Mouse (Mus musculus) urinary bladder, postnatal 10 days (tissue): ENCODE measurements at regions not wholly inside any gene's neighbourhood (a gene's known extent, or its start where the extent isn't known, plus 50 kb on each side); places are given as distances from the start of the nearest gene placed in this dataset.
A peak's percentile ranks its signal among the peaks of the same experiment; 100 is the strongest.

Experiments used
- DNase-seq: peaks from one replicate; pipeline ENCODE4 v3.0.0; 2022; ENCODE audit warnings: low spot score

DNA sequence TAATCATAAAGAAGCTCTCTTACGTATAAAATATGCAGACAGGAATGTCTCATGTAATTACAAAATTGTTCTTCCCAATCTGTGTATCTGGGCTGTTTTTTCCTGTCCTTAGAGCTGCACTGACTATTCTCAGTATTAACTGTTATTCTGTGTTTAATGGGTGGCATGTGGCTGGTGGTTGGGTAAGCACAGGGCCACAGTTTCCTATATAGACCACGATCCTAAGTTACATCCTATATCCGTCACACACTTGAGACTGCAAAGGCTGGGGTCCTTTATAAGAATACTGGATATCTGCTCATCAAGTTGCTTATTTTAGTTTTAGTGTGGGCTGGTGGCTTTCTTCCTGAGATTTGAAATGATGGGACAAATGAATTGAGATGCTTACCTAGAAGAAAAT, 159.0 kb downstream of the Sox4 start:
- DNase-seq = no peak

DNA sequence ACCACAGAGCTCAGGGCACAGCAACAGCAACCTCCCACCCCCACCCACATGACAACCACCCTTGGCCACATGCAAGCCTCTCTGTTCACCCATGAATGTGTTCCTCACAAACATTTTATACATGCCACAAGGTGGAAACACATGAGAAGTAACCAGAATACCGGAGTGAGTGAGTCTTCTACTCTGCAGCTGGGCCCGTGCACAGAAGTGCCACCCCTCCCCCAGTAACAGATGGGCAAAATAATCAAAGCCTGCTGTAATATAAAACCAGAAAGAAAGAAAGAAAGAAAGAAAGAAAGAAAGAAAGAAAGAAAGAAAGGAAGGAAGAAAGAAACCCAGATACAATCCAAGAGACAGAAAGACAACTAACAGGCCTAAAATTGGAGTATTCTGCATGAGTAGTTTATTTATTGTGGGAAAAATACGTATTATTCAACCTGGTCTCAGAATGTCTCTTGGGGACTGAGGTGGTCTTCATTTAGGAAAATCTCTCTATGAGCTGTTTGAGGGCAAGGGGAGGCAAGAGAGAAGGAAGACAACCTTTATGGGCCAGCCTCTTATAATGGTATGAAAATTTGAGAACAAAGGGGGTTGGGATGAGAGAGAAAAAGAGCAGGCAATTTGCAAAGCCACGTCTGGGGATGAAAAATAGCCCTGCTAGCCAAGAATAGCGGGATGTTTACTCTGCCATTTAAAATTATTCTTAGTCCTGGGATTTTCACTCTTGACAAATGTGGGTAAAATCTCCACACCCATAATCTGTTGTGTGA, 160.2 kb downstream of the Sox4 start:
- DNase-seq = no peak

- DNase-seq = no peak
Observed at GRCm38 (mm10) chr13:28792461-28793165, 160.9 kb downstream of the Sox4 start.

DNA sequence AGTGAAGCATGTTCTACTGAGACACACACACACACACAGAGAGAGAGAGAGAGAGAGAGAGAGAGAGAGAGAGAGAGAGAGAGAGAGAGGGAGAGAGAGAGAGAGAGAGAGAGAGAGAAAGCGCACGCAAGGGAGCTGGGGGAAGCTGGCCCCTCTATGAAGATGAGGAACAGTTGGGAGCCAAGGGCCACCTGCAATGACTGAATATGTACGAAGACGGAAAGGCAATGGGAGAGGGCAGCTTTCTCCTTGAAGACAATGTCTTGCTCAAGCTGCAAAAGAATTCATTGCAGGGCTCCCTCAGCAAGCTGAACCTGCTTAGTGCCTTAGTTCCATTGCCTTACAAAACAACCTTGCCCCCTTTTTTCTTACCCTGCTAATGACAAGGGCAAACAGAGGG, 163.1 kb downstream of the Sox4 start:
- DNase-seq = no peak

- DNase-seq = no peak
Observed at GRCm38 (mm10) chr13:28787331-28787643, 166.2 kb downstream of the Sox4 start.

DNA sequence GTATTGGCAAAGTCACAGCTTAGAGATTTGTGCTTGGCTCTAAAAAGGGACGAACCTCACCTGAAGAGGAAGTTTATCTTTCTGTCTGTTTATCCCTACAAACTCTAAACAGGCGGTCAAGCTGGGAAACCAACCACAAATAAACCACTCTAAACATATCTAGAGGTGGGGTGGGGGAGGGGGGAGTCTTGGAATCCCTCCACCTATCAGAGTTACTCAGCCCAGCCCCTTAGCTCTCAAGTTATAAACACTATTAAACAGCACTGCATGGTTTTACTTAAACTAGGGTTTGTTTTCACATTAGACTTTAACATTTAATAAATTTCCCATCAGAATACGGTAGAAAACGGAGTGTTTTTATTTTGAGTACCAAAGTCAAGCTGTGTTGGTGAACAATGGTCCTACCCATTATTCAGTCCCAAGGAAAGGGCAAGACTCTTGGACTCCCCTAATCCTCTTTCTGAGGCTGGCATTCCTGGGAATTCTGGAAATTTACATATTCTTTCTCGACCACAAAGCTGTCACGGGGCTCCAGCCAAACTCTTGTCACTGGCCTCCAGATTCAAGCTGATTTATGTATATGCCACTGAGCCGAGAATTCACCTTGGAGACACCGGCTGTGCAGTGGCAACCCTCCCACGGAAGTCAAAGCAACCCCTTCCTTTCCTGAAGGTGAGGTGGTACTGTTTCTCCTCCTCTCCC, 166.7 kb downstream of the Sox4 start:
- no peak for DNase-seq

DNA sequence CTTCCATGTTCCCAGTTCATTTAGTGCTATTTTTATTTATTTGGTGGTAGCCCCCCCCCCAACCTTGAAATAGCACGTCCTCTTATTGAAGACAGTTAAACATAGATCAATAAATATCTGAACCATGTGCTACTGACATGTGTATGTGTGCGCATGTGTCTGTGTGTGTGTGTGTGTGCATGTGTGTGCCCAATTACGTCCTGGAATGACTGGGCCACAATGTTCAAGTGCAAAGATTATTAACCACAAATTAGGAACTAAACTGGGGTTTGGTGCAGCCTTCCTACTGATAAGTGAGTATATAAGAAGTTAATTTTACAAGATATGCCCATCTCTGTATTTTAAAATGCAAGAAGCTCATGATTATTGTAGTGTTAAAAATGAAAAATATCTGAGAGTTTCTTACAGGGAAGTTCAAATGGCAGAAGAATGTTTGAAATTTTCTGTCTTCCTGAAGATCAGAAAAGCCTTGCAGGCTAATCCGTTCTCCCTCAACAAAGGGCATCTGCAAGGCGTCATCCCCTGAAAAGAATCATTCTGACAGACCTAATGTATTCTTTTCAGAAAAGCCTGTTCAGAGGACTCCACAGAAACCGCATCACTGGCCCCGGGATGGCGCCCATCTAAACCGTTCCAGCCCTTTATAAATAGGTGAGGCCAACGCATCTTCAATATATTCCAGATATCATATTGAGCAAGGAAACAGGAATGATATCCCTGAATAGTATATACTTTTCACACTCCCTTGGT, 170.8 kb downstream of the Sox4 start:
- DNase-seq = no peak

- no peak for DNase-seq
Observed at GRCm38 (mm10) chr13:28782081-28782480, 171.4 kb downstream of the Sox4 start.

- DNase-seq = no peak
Observed at GRCm38 (mm10) chr13:28781660-28782059, 171.9 kb downstream of the Sox4 start.

DNA sequence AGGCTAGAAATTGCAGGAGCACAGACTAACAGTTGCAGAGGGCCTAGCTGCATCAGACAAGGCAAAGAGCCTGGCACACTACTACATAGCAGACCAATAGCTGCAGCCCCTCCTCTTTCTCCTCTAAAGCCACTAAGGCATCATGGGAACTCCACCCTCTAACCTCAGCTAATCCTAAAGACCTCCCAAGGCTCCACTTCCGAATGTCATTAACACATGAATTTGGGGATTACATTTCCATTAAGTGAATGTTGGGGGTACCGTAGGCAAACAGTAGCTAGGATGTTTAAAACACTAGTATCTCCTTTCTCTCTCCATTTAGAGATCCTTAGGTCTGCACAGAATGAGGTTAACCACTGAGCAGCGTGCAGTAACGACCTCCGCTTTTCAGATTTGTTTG, 173.1 kb downstream of the Sox4 start:
- no peak for DNase-seq

DNA sequence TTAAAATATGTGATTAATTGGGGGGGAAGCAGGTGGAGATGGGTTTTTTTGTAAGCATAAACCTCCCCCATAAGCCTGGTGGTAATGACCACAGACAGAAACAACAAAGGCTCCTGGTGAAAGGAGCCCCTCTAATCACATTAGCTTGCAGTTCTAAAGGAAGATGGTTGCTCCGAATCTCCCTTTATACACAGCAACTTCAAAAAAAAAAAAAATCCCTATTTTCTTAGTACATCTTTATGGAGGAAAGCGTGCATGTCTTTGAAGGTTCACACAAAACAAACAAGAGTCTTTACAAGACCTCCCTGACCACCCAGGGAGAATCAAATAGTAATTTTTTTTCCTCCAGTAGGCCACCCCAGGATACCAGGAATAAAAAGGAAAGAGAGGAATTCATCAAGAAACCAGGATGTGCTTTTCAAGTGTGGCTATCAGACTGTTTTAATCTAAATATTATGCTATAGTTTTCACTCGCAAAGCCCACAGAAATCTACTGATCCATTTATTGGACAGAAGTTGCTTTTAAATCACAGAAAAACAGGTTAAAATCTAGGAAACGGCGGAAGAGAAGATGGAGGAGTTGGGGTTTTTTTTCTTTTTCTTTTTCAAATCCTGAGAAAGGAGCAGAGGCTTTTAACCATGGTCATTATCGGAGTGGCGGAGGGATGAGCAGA, 178.2 kb downstream of the Sox4 start:
- no peak for DNase-seq

DNA sequence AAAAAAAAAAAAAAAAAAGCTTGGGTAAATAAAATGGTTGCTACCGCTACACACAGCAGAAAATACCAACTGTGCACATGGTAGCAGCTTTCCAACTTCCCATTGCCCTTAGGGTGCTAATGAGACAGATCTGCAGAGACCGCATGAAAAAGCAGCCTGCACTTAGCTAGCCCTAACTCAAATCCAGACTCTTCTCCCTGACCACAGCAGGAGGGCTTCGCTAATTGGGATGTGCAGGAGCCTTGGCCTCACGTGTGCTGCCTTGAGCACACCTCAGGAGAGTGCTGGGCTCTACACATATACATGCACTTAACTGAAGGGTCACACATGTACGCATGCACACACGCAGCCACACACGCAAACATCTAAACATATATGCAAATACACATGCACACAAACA, 178.9 kb downstream of the Sox4 start:
- no peak for DNase-seq

- DNase-seq = no peak
Observed at GRCm38 (mm10) chr13:28773466-28773865, 180.0 kb downstream of the Sox4 start.

- DNase-seq = no peak
Observed at GRCm38 (mm10) chr13:28770531-28770930, 183.0 kb downstream of the Sox4 start.

- no peak for DNase-seq
Observed at GRCm38 (mm10) chr13:28770018-28770417, 183.5 kb downstream of the Sox4 start.

DNA sequence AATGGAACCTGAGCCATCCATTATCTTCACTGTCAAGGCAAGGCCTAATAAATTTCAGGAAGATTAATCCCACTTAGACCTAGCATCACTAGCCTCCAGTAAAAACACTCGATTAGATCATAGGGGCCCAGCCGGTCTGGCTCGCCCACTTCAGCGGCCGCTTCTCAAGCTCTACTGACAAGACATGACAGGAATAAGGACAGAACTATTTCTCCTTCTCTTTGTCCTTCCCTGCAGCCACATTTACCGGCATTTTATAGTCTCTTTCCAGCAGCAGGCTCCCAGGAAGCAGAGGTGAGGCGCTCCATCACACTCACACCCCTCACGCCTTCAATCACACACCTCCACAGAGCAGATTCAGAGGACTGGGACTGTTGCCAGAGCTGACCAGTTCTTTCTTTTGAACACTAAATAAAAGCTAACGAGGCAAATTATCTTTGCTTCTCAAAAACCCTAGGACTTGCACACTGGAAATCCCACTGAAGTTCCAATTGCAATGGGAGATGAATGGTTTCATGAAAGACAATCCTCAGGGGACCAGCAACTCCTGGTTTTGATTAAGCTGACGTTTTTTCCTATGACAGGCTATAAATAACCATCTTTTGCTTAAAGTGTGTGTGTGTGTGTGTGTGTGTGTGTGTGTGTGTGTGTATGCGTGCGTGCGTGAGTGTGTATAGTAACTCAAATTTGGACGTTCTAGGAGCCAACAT, 184.6 kb downstream of the Sox4 start:
- DNase-seq = no peak

GRCm38 (mm10) chr13:28762555-28762954, 191.0 kb downstream of the Sox4 start:
- DNase-seq = no peak

DNA sequence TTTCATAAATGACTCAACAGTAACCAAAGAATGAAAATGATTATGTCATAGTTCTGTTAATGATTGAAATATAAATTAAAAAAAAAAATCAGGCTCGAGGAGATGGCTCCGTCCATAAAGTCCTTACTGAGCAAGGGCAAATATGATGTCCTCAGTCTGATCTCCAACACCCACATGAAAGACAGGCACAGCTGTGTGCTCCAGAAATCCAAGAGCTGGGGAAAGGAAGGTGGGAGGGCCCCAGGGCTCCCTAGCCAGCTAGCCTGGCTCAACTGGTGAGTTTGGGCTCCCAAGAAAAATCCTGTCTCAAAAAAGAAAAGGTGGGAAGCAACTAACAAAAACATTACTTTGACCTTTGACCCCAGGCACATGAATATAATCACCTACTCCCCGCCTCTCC, 194.5 kb downstream of the Sox4 start:
- no peak for DNase-seq

- DNase-seq = peak; percentile 16
Observed at GRCm38 (mm10) chr13:28757846-28758522, 195.5 kb downstream of the Sox4 start.

GRCm38 (mm10) chr13:28756915-28757765, 196.4 kb downstream of the Sox4 start:
- no peak for DNase-seq
